Mouse (Mus musculus): ENCODE results near the gene 1300017J02Rik.

The 1300017J02Rik gene

DNA sequence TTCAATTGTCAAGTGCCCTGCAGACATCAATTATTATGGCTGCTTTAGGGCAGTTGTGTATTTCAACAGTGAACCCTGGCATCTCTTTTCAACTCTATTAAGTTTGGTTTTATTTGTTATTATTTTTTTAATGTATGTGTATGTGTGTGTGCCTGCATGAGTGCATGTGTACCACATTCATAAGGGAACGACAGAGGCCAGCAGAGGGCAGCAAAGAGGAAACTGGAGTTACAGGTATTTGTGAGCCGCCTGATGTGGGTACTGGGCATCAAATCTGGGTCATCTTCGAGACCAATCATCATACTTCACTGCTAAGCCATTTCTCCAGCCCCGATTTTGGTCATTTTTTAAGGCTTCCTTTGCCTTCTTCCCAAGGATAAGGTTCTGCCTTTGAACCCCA lies 39.1 kb downstream of the 1300017J02Rik start:
- DNase-seq: no peak

DNA sequence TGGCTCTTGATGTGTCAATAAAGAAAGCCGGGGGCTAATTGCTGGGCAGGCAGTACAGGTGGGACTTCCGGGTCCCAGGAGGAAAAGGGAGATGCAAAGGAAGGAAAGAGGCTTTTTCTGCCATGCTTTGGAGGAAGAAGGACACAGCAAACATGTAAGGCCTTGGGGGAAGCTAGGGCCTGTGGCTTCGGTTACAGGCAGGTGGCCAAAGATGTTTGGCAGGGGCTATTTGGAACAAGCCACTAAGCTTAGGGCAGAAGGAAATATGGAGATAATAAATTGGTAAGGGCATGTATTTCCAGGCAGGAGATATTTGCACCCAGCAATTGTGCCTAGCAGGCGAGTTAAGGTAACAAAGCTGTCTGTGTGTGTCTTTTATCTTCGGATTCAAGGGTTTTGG lies 52.0 kb downstream of the 1300017J02Rik start:
- no peak for DNase-seq

DNA sequence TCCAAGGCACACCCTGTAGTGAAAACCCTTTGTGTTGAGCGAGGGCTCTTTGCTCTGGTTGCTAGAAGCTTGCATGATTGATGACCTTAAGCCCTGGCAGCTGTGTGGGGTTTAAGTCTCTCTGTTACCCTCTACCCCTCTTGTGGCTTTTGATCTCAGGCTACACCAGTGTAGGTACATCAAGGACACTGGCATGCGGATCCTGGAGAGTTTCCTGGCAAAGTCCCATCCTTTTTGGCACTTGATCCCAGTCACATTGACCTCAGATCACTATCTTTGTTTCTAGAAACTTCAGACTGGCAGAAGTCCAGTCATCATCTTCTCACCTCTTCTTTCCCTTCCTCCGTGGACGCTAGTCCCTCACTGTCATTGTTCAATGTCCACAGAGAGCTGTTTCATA lies 56.3 kb downstream of the 1300017J02Rik start:
- no peak for DNase-seq

DNA sequence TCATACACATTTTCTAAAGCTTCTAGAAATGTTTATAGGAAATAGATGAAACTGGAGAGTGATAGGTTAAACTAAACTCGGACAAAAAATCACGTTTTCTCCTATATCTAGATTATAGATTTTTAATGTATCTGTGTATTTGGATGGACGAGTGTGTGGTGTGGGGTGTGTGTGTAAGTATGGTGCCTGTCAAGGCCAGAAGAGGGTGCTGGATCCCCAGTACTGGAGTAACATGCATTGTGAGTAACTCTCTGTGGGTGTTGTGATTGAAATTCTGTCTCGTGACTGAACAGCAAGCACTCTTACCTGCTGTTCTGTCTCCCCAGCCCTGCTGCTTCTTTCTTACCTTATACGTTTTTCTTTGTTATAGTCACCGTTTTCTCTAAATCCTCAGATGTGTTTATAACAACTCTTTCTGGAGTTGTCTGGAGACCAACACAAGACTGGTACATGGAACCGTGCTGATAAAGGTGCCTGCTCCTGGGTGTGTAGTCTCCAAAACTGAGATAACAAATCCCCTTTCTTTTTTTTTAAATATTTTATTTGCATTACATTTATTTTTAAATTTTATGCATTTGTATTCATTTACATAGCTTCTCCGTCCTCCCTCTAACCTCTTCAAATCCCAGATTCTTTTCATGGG lies 58.2 kb downstream of the 1300017J02Rik start:
- DNase-seq: no peak

DNA sequence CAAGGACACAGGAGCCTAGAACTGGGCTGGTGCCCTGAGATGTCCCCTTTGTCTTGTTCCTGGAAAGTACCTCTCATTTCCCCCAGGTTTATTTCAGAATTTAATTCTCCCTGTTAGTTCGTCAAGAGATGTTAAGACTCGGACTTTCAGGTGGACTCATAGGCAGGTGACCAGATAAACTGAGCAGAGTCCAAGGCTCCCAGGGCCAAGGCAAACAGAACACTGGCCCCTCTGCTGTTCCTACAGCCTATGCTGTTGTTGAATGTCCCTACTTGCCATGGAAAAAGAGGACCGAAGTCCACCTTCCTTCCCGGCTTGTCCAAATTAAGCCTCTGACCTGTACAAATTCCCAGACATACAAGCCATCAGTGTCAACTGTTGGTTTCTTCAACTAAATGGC lies 61.2 kb downstream of the 1300017J02Rik start:
- peak; percentile 32 for DNase-seq

DNA sequence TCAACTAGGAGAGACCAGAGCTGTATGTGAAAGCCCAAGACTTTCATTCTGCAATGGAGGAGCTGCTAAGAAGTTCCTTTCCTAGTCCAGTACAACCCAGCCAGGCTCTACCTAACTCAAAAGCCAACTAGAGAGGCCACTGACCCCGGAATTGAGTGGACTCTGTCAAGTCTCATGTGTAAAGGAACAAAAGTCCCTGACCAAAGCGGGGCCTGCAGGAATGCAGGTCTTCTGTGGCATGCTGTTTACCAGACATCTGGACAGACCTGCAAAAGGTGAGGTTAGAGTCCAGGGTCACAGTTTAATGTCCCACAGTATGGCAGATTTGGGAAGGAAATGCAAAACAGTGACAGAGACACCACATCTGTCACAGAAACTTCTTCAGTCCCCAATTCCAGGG lies 63.7 kb downstream of the 1300017J02Rik start:
- DNase-seq: peak; percentile 17

DNA sequence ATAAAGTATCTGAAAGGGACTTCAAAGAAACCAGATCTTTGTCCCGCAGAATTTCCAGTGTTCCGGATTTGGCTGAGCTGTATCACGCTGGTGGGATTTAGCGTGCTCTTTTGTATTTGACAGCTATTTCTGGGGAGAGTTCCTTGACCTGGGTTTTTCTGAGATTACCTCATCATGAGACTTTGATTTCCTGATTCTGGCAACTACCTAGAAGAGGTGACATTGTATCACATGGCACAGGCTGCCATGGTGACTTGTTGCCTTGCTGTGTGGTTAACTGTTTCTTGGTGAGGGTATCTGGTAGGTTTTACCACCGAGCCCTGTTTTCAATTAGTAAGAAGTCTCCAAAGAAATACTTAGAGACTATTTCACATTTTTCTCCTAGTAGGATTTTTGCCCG lies 65.4 kb downstream of the 1300017J02Rik start:
- DNase-seq: no peak

DNA sequence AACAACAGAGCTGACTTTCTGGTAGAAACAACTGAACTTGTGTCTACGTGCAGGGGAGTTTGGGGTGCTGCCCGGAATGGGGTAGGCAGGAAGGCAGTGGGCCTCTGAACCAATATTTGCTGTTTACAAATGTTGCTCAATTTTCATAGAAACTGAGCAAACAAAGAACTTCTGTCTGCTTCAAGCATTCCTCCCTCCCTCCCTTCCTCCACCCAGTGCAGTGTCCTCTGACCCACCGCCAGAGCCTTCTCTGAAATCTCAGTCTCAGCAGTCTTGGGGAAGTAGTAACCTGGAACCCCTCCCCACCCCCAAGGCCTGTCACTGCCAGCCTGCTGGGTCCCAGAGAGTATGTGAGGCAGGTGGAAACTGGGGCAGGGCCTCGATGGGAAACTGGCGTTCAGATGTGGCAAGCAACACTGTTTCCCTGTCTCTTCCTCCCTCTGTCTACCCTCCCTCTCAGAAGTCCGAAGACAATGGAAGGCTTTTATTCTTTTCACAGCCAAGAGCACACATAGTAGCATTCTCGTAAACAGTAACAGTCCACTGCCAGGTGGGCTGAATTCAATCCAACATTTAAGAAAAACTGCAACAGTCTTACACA lies 70.2 kb downstream of the 1300017J02Rik start:
- DNase-seq: no peak

DNA sequence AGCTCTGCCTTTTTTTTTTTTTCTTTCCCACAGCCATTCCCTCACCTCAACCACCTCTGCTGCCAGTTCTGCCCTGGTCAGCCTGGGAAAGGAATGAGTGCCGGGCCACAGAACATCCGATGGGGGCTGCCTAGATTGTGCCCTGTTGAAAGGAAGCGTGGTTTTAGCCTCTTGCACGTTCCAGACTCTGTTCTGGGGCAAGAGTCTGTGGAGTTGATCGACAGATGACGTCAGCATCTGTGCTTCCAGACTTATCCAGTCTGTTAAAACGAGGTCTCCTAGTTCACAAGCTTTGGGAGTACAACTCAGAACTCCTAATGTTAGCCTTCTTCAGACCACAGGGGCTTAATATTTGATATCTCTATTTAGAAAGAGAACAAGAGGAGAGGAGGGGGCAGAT lies 70.8 kb downstream of the 1300017J02Rik start:
- DNase-seq: no peak

DNA sequence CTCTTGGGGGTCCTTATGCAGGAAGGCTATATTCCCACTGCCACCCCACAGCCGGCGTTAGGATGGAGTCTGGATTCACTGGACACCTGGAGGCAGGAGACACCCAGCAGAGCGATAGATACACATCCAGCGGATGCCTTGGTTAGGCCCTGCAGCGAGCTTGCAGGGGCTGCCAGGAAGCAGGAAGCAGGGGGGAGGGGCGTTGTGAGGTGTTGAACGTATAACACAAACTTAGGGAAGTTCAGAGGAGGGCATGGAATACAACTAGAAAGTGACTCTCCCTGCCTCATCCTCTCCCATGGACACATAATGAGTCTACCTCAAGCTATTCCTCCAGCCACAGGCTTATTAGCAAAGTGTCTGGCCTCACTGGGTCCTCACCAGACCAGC lies 71.9 kb downstream of the 1300017J02Rik start:
- DNase-seq: no peak

DNA sequence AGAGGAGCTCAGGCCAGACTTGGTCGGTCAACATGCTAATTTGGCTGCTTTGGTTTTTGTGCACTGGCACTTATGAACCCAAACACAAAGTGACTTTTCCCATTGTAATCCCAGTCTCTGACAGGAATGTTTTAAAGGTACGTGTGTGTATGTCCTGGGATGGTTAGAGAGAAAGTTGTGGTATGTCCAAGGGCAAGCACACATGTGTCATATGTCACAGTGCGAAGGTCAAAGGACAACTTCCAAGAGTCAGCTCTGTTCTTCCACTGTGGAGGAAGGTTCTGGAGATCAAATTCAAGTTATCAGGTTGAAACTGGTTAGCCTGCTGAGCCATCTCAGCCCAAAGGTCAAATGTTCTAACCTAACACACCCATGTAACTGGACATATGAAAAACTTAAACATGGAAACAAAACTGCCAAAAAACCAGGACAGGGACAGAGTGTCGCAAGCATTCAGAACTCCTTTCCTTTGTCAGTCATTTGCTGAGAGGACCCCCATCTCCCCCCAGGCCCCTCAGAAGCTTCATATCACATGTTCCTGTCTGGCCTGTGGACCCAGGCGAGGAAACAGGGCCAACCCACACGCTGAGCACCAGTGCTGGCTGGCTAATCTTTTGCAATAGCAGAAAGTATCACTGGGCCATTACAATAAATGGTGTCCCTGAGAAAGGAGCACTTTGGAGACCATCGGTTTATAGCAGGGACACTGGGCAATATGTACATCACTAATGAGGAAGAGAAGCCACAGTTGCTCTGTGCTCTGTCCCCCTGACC lies 72.5 kb downstream of the 1300017J02Rik start:
- DNase-seq: no peak

DNA sequence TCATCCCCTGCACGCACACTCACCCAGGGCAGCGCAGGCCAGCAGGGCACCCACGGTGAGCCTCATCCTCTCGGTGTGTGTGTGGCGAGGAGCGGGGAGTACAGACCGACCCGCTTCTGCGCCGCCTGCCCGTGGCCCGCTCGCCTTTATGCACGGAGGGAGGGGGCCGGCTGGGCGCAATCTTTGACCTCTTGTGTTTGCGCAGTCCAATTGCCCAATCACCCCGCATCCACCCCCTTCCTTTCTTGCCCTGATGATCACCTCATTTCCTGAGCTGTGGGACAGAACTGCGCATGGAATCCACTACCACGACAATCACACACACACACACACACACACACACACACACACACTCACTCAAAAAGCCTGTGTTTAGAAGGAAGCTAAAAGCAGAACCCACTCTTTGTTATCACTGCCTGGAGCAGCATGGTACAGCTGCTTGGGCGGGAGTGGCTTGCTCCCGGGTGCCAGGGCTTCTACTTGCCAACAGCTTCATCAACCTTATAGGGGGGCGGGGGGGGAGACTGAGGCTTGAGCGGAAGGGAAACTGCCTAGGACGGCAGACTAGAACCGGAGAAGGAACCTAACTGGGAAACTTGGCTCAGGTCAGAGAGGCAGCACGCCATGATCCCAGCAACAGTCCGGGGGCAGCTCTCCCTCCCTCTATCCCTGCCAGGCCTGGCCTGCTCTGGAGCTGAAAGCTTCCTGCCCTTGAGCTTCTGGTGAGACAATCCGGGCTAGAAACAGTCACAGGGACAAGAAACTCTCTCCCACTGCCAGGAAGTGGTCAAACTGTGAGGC lies 74.5 kb downstream of the 1300017J02Rik start, which contains the start of the genes Gm20425 and Trf:
Gene Gm20425 (minus strand): TSS at position 157 of the 801 bp plus-strand sequence.
Gene Trf (minus strand): TSS at position 294 of the 801 bp plus-strand sequence.
- peak; percentile 41 for DNase-seq

DNA sequence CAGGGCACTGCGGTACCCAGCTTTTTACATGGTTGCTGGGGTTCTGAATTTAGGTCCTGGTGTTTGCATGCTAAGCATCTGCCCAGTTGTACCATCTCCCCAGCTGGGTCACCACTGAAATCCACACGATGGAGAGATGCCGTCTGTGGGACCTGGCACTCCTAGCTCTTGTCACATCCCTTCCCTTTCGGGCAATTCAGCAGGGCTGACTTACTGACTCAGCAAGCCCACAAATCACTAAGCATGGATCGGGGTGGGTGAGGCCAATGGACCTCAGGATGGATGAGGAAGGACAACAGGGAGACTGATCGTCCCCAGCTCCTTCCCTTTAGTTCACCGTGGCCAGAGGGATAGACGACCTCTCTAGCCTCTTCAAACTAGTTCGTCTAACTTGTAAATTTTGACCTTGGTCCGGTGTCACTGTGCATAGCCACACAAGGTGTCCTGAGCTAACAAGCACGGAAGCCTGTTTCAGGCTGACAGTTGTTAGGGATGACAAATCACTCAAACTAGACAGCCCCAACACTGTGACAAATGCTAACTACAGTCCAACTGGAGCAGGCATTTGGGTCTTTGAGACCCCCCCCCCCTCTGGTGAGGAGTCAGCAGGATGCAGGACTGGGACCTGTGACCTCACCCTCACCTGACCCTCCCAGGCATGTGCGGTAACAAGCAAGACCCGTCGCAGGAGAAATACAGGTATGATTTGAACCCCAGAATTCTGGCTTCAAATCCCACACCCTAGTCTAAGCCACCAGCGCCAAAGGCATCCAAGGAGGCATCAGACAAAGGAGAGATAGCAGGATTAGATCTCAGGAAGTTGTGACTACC lies 75.6 kb downstream of the 1300017J02Rik start:
- no peak for DNase-seq

DNA sequence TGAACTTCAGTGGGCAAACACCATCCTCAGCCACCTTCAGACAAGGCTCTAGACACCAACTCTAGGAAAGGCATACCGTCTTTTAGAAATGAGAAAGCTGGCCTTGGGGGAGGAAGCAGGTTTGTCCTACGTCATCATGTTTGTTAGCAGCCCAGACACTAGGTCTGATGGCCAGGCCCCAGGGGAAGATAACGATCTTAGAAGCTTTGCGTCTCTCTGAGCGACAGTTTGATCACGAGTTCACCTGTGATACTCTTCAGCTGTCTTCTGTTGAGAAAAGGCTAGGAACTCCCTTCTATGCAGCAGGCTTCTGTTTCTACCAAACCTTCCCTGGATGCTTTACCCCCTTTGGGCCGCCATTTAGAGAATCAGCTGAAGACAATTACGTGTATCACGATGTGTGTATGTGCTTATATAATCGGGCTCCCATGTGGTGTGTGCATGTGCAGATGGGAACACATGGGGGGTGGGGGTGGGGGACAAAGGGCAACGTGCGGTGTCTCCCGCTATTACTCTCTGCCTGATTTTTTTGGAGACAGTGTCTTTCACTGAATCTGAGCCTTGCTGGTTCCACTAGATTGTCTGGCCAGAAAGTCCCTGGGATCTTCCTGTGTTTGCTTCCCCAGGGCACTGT lies 76.4 kb downstream of the 1300017J02Rik start:
- no peak for DNase-seq

DNA sequence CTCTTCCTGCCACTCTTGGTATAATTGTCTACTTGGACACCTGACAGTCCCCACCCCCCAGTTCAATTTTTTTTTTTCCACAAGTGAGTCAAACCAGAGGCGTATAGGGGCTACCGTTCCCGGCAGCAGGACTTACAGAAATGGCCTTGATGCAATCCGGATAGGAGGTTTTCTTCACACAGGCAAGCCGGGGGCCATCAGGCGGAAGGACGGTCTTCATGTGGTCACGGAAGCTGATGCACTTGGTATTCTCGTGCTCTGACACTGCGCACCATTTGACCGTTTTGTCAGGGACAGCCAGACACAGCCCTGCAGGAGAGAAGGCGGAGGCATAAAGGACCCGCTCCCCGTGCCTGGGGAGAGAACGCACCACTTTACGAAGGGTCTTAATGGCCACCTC lies 77.1 kb downstream of the 1300017J02Rik start:
- DNase-seq: no peak

DNA sequence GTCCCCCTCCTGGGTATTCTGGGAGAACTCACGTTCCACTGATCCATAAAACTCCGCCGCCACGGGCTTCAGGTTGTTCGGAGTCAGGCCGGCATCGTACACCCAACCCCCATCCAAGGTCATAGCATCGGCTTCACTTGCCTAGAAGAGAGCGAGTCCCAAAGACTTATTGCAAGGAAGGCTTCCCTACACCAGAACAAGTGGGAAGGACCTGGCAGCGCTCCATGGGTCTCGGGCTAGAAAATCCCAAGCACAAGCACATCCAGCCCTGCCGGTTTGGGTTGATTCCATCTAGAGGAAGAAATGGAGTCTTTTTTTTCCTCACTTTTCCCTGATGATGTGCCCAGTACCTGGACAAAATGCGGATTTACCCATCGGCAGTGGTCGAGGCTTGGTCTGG lies 78.1 kb downstream of the 1300017J02Rik start:
- no peak for DNase-seq

DNA sequence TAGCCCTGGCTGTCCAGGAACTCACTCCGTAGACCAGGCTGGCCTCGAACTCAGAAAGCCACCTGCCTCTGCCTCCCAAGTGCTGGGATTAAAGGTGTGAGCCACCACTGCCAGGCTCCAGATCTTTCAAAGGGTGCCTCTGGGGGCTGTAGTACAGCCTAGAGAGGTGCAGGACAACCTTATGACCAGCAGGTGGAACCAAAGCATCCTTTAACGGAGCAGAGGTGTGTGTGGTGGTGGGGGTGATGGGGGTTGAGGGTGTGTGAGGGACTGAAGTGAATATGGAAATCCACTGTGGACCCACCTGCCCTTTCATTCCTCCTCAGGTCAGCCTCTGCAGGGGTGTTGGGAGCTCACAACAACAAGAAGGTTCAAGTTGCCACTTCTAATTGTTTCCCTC lies 79.4 kb downstream of the 1300017J02Rik start:
- no peak for DNase-seq

DNA sequence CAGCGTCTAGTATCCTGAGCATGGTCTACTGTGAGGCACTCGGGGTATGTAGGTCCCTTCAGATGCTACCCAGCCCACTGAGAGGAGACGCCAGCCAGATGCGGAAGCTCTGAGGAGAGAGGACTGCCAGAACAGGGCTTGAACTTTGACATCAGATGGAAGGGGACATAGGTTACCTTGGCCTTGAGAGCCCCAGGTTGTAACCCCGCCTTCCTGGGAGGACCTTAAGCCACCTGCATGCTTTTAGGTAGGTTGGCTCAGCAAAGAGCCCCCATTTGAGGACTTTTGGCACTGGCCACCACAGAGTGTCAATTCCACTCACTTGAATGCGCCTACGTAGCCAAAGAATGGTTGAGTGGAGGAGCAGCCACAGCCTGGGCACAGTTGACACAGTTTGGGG lies 80.2 kb downstream of the 1300017J02Rik start:
- DNase-seq: no peak

DNA sequence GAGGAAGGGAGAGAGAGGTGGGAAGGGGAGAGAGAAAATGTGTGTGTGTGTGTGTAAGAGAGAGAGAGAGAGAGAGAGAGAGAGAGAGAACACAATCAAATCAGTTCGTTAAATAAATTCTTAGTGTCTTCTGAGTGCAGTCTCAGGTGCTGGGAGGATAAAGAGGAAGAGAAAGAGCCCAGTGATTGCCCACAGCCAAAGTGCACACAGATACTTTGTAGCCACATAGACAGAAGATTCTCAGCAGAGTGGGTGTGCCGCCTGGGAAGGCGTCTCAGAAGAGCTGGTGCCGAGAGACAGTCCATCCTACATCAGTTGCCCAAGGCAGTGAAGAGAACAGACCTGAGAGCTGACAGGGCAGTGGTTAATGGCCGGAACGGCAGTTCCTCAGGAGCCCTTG lies 90.6 kb downstream of the 1300017J02Rik start:
- DNase-seq: no peak

DNA sequence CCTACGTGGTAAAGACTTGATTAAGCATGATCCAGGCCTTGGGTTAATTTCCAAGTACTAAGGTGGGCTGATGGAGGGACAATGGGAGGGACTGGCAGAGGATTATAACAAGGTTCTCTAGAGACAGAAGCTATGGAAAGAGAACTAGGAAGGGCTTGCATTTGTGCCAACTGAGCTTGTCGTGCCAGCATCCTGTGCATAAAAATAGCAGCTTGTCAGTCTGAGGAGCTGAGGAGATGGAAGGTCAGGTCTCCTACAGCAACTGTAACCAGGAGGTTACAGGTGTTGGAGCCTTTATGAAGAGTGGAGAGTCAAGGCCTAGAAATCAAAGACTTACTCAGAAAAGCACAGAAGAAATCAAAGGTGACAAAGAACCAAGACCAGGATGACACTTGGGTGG lies 91.3 kb downstream of the 1300017J02Rik start:
- DNase-seq: no peak

DNA sequence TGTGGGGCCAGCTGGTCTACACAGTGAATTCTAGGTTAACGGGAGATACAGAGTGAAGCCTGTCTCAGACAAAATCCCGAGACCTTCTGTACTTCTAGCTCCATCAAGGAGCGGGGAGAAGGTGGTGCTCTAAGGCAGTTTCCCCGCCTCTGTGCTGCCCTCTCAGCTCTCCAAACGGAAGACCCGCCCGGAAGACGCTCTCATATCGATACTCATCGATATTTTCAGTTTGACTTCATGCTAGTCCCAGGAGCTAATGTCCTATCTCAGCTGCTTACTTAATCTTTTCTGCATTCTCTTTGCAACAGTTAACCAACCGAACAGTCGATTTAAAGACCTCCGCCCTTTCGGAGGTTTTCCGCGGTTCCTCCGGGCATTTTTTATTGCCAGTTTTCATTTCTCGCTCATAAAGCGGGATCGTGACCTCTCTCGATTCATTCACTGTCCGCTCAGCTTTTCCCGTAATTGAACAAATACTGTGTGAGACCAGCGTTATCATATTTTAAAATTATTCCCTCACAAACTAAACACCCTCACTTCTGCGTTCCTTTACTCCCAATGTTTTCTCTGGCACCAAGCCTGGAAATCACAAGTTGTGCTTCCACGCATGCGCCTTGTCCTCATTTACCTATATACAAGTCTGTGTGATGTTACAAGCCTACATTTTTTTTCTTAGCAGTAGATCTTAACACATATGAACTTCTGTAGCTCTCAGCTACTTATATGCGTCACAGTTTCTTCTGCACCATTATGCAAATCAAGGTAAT lies 92.0 kb downstream of the 1300017J02Rik start:
- DNase-seq: no peak
